Mouse (Mus musculus) bone marrow macrophage, adult 2 months (primary cell): ENCODE measurements around the gene Pum1.

Source experiments
- CTCF ChIP-seq: IDR thresholded peaks from 2 replicates; pipeline ENCODE4 v1.5.1; 2012; ENCODE audit warnings: low read depth, mild to moderate bottlenecking, low read length, moderate library complexity
- POLR2A ChIP-seq: IDR thresholded peaks from 2 replicates; pipeline ENCODE4 v1.6.1; 2012; ENCODE audit warnings: mild to moderate bottlenecking, low read depth, low read length, borderline replicate concordance

GRCm38 (mm10) chr4:130652546-130652945 is 10.6 kb upstream of the Pum1 start:
- TF ChIP-seq POLR2A (no peak), CTCF (no peak)
